Mouse (Mus musculus): ENCODE results near the gene Fto.
A peak's percentile ranks its signal among the peaks of the same experiment; 100 is the strongest.

Gene Fto

DNA sequence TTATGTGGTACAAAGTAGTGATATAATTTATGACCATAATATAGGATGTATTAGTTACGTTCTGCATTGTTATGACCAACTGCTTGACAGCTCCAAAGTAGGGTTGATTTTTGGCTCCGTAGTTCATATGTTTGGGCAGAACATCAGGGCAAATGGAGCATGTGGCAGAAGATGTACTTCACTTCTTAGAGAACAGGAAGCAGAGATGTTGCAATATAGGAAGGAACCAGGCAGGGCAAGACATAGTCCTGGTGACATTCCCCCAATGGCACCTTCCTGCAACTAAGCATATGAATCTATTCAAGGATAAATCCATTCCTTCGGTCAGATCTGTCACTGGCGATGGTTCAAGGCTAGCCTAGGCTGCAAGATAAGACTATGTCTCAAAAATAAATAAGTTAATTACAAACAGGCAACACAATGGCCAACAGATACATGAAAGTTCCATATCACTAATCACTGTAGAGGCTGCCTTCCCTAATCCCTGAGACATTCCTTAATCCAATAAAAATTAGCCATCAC, 44.2 kb downstream of the Fto start:
- peak in 1 of 2 experiments; percentile 14 for DNase-seq (ENCODE audit: low spot score in 2 of 2)

DNA sequence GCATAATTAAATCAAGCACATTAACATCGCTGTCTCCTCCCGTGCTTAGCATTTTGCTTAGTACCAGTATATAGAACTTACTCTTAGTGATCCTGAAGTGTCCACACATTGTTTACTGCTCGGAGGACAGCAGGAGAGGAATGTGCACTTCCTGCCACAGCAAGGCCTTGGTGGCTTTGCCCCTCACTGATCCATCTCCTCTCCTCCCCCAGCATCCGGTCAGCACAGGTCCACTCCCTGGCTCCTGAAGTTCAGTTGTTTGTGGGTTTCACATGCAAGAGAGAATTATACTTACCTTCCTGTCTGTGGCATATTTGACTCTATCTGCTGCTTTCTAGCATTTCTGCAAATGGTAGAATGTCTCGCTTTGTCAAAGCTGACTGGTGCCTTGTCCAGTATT, 44.7 kb downstream of the Fto start:
- no peak for DNase-seq (ENCODE audit: low spot score in 2 of 2)

DNA sequence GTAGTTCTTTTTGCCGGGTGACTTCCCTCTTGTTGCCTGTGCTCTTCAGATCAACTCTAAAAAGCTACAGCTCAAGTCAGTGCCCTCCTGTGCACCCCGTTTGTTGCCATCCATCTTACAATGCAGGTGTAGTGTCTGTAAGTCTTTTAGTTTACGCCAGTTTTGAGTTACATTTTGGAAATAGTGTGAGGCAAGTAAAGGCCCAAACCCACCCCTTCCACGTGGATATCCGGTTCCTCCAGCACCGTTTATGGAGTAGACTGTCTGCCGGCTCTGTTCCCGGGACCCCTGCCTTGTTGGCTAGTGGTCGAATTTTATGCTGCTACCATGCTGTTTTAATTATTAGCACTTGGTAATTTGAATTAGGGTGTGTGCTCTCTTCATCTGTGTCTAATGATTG, 46.2 kb downstream of the Fto start:
- DNase-seq (ENCODE audit: low spot score in 2 of 2): peak in 1 of 2 experiments; percentile 14

GRCm38 (mm10) chr8:91360644-91361357, 47.5 kb downstream of the Fto start:
- DNase-seq (ENCODE audit: low spot score in 2 of 2): no peak

GRCm38 (mm10) chr8:91363272-91363860, 50.0 kb downstream of the Fto start:
- no peak for DNase-seq (ENCODE audit: low spot score in 2 of 2)

- no peak for DNase-seq (ENCODE audit: low spot score in 2 of 2)
Measured at GRCm38 (mm10) chr8:91364216-91364615, 50.9 kb downstream of the Fto start.

DNA sequence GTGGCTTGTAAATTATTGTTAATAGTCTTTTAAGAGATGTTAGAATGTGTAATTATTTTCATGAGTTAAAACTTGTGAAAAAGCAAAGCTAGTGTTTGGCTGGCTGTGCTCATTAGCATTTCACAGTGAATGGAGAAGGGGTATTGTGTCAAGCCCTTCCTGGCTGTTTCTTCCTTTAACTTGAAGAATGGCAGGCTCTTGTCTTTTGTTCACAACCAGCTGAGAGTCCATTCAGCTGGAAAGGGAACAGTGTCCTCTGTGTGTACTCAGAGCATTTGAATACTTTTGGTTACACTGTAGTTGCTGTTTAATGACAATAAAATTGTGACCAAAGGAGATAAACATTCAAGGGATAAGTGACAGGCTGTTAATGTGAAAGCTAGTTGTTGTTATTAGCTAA, 52.5 kb downstream of the Fto start:
- DNase-seq (ENCODE audit: low spot score in 2 of 2): no peak

- DNase-seq (ENCODE audit: low spot score in 2 of 2): no peak
Measured at GRCm38 (mm10) chr8:91370899-91371298, 57.6 kb downstream of the Fto start.

GRCm38 (mm10) chr8:91371995-91372394, 58.7 kb downstream of the Fto start:
- no peak for DNase-seq (ENCODE audit: low spot score in 2 of 2)

DNA sequence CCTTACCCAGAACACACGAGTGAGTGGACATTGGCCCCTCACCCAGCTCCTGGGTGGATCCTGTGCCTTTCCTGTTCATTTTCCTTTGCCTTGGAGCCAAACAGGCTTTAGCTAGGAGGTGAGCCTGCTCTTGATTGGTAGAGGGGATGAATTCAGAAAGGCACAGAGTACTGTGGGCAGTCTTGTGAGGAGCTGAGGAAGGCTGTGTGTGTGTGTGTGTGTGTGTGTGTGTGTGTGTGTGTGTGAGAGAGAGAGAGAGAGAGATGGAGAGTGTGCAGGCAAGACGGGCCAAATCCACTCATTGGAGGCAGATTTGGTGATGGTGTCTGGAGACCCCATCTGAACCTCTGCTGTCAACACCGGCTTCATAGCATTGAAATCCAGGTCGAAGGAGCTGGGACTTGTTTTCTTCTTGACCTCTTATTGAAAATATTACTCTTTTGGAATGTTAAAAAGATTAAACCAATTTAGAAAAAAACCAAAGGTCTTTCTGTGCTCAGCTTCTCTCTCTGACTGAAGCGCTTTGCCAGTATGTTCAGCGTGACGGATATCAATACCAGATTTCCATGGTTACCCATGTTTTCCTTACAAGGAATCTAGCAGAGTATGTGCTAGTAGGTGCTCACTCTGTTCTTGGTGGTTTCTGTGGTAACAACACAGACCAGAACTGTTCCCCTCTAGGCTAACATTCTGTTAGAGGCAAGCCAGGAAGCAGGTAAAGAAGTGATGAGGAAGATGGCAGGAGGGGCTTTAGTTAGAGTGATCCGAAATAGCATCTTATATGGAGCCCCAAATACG, 59.7 kb downstream of the Fto start:
- no peak for DNase-seq (ENCODE audit: low spot score in 2 of 2)

DNA sequence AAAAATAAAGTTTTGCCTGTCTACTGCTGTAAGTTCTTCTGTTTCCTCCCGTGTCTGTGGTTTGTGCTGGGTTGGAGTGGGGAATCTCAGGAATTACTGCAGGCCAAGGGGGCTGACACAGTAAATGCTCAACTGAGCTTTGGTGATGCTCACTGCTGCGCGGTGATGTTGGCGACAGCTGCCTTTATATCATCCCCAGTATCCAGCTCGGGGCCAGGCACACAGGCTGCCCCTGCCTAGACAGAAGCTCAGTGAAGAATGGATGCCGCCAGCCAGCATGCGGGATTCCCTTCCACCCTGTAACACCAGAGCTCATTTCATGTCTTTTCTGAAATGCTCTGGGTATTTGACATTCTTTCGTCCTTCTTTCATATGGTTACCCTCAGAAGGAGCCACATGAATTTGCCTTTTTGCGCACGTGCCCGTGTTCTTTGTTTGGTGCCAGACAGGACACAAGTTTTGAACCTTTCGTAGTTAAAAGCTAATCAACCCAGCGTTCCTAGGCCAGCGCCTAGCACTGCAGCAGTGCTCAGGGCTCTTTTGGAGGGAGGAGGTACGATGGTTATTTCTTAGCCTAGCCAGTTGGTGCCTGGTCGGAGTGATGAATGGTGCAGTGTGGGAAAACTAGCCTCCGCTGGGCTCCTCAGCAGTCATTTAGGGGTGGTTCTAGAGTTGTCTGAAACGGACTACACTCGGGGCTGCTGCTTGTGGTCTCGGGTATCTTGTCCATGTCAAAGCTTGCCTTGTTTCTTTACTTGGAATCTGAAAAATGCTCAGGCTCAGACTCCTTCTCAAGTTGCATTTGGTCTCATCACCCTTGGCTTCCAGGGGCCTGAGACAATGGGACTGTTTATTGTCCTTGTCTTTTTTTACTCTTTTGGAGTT, 62.0 kb downstream of the Fto start:
- no peak for DNase-seq (ENCODE audit: low spot score in 2 of 2)

DNA sequence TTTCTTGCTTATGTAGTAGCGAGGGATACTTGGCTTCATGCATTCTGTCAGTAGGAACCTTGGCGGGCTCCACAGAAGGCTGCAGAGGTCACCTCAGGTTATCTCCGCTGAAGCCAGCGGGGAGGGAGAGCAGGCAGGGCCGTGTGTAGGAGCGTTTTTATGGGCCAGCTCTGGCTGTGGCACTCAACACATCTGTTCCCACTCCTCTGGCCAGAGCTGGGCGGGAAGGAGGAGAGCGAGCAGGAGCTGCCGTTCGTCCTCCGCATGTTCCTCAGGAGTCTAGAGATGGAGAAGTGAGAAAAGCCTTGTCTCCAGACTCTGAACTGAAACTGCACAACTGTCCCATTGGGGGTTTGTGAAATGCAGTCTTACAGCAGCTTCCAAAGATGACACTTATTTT, 63.5 kb downstream of the Fto start:
- no peak for DNase-seq (ENCODE audit: low spot score in 2 of 2)

DNA sequence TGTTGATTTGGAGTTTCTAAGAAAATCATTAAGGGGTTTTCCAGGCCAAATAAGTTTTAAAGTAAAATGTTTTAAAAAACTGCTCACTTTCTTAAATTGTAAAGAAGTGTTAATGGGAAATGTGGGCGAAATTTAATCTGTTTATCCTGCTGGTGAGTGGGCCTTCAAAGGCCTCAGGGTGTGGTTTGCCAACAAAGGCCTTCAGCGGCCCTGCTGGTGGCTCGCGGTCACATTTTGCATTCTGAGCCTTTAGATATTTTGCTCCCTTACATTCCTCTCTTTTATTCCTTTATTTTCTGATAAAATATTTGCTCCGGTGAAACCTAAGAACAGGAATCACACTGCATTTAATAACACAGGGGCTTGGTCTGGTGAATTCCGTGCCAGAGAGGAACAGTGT, 64.0 kb downstream of the Fto start:
- no peak for DNase-seq (ENCODE audit: low spot score in 2 of 2)

GRCm38 (mm10) chr8:91378846-91379499, 65.6 kb downstream of the Fto start:
- DNase-seq (ENCODE audit: low spot score in 2 of 2): peak; percentile 84 to 89

GRCm38 (mm10) chr8:91380796-91381542, 67.6 kb downstream of the Fto start:
- DNase-seq (ENCODE audit: low spot score in 2 of 2): no peak

DNA sequence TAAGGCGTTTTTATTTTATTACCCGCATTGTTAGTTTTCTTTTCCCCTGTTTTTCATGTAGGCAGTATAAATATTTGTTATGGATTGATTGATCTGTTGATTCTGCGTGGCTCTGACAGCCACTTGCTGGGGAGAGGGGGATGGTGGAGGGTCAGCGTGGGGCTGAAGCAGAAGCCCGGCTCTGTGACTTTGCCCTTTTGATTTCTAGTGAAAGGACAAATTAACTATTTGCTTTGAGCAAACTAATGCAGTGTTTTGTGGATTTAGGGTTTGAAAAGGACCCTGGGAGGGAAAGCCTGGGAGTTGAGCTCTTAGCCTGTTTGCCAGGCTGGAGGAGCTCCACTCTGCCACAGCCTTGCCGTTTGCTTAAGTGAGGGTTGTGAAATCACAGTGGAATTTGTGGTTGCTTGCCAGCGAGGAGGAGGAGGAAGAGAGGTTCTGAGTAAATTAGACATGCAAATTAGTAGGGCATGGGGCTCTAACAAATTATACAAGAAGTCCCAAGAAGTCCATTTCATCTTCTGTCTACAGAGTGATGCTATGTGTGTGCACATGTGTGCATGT, 68.3 kb downstream of the Fto start:
- no peak for DNase-seq (ENCODE audit: low spot score in 2 of 2)

DNA sequence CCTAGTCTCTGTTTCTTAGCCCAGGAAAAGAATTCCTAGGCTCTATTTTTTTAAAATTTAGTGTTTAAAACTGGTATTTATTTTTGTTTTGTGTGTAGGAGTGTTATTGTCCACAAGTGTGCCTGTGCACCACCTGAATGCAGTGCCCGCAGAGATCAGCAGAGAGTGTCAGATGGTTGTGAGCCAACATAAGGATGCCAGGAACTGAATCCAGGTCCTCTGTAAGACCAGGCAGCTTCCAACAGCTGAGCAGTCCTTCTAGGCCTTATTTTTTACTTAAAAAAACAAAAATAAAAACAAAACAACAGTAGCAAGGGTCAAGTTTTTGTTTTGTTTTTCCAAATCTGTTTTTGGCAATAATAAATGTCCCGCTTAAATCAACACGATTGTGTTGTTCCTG, 69.9 kb downstream of the Fto start:
- DNase-seq (ENCODE audit: low spot score in 2 of 2): no peak

- no peak for DNase-seq (ENCODE audit: low spot score in 2 of 2)
Measured at GRCm38 (mm10) chr8:91383811-91384210, 70.5 kb downstream of the Fto start.

DNA sequence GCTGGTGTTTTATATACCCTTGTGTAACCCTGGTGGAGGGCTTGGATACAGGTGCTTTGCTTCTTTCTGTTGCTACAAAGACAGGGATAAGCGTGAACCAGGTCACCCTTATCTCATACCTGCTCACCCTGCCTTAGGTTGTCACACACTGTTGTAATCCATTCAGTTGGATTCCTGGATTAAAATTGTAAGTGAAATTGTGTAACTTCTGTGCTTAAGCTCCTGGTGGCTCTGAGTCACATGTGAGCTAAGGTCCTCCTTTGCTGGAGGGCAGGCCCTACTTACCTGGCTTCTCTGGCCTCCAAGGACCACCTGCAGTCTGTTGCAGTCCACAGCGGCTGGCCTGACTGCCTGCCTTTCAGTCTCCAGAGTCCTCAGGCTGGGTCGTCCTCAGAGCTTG, 71.1 kb downstream of the Fto start:
- no peak for DNase-seq (ENCODE audit: low spot score in 2 of 2)

DNA sequence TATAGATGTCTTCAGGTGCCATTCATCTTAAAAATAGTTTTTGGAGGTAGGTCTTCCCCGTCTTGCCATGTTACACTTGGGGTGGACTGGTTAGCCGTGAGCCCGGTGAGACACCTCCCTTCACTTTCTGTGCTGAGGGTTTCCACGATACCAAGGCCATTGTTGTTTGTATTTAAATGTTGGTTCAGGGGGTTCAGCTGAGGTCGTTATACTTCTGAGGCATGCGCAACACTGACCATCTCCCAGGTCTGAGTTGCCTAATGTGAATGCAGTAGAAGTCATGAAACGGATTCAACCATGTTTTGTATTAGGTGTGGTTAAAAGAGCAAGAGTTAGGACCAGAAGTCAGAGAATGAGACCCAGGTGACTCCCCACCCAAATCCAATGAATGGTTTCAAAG, 72.5 kb downstream of the Fto start:
- DNase-seq (ENCODE audit: low spot score in 2 of 2): no peak
